Mouse (Mus musculus): ENCODE measurements around the gene Ak9. TPM values are rescaled to one million over a fixed set of nuclear protein-coding genes. Genes with fewer than 3 reads are reported as not detected.

Ak9 gene
- polyA plus RNA-seq (2015; fragmentation: Nextera tagmentation; extraction: Ambion mirVana) = not detected in 2 replicates

DNA sequence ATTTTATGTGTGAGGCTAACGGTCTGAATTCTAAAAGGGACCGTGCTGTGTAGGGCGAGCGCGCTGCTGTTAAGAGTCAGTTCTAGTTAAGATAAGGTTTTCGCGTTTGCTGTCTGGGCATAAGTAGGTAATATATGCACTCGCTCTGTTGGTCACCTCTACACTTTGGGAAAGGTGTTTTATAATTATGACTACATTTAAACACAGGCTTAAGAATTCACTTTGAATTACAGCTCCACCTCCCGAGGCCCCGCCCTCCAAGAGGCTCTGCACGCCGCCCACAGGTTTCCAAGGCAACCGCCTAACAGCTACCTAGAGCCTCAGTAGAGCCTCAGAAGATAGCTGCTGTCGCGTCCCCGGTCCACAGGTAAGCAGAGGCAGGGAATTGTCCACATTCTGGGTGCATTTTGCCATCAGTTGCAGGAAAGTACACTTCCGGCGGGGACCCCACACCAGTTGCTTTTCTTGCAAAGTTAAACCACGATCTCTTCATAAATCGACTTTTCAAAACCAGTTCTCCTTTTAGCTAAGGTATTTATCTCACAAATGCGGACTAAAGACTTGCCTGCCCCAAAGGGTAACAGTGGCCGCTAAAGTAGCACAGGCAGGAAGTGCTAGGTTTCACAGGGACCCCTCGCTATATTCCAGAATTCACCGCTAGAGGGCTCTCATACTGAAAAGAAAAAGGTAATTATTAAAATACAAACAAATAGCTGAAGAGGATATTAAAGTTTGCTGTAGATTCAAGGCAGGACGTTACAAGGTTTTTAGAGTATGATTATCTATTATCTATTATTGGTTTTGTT, at the start of gene Ak9:
Ak9 (plus strand) TSS at position 342 of the 806 bp plus-strand sequence.
- TF ChIP-seq CTCF (IDR thresholded peaks at IDR 0.05; ENCODE audit: low read depth) = peak; percentile 75
- no peak for TF ChIP-seq EP300 (IDR thresholded peaks at IDR 0.05; ENCODE audit: low read depth)
- Histone ChIP-seq H3K9me3 (ENCODE audit: low read length) (no peaks in the 10 kb centered on the region), H3K27me3 (ENCODE audit: insufficient read depth, low read length) (no peaks in the 10 kb centered on the region), H3K4me1 (ENCODE audit: insufficient read depth) (peaks cover 9% of the 10 kb centered on the region), H3K27ac (ENCODE audit: low read depth) (peak within 1 kb of the TSS; percentile 90), H3K36me3 (replicated peaks; ENCODE audit: insufficient read depth, low read length) (no peaks in the 10 kb centered on the region), H3K4me2 (ENCODE audit: low read depth, low read length) (peak within 1 kb of the TSS; percentile 99), H3K9ac (replicated peaks) (peak within 1 kb of the TSS; percentile 93), H3K4me3 (ENCODE audit: low read depth, low read length) (peak within 1 kb of the TSS; percentile 97)
- peak; percentile 92 for DNase-seq
- peak; percentile 81 for ATAC-seq
- under 1% methylated on average over 25 of the region's 25 CpGs for WGBS (ENCODE audit: insufficient replicate concordance)

GRCm38 (mm10) chr10:41260243-41261006, 43.4 kb upstream of the Ak9 start:
- Histone ChIP-seq H3K27me3 (ENCODE audit: insufficient read depth, low read length) (no peaks in the 10 kb centered on the region), H3K4me3 (ENCODE audit: low read depth, low read length) (no peak overlapping the region), H3K9me3 (ENCODE audit: low read length) (no peaks in the 10 kb centered on the region), H3K27ac (ENCODE audit: low read depth) (no peak overlapping the region), H3K9ac (replicated peaks) (no peak overlapping the region), H3K36me3 (replicated peaks; ENCODE audit: insufficient read depth, low read length) (peaks cover 4% of the 10 kb centered on the region; the same call in 1 of the 2 replicates), H3K4me2 (ENCODE audit: low read depth, low read length) (no peak overlapping the region), H3K4me1 (ENCODE audit: insufficient read depth) (0 out of 2 replicates have a peak, but pooled peaks cover 7% of the 10 kb centered on the region)
- TF ChIP-seq EP300 (IDR thresholded peaks at IDR 0.05; ENCODE audit: low read depth) = no peak
- no peak for TF ChIP-seq CTCF (IDR thresholded peaks at IDR 0.05; ENCODE audit: low read depth)
- ATAC-seq (0 out of 2 replicates have a peak, but pooled peaks have one; percentile 13), DNase-seq (no peak)
- 55% methylated on average over 8 of the region's 8 CpGs for WGBS (ENCODE audit: insufficient replicate concordance)

GRCm38 (mm10) chr10:41261218-41261617, 42.6 kb upstream of the Ak9 start:
- 34% methylated on average over 1 of the region's 1 CpGs for WGBS (ENCODE audit: insufficient replicate concordance)
- H3K9ac ChIP-seq (replicated peaks) = 0 out of 2 replicates have a peak overlapping the region, but pooled peaks have one; percentile 12
- no peak overlapping the region for H3K4me2 ChIP-seq (ENCODE audit: low read depth, low read length)
- no peaks in the 10 kb centered on the region for H3K27me3 ChIP-seq (ENCODE audit: insufficient read depth, low read length)
- H3K27ac ChIP-seq (ENCODE audit: low read depth) = peak overlapping the region; percentile 61; the same call in 1 of the 2 replicates
- H3K4me1 ChIP-seq (ENCODE audit: insufficient read depth) = 0 out of 2 replicates have a peak, but pooled peaks cover 7% of the 10 kb centered on the region
- DNase-seq (no peak), ATAC-seq (no peak)
- H3K36me3 ChIP-seq (replicated peaks; ENCODE audit: insufficient read depth, low read length) = peaks cover 4% of the 10 kb centered on the region; the same call in 1 of the 2 replicates
- no peaks in the 10 kb centered on the region for H3K9me3 ChIP-seq (ENCODE audit: low read length)
- TF ChIP-seq CTCF (IDR thresholded peaks at IDR 0.05; ENCODE audit: low read depth) (no peak), EP300 (IDR thresholded peaks at IDR 0.05; ENCODE audit: low read depth) (no peak)
- H3K4me3 ChIP-seq (ENCODE audit: low read depth, low read length) = no peak overlapping the region

DNA sequence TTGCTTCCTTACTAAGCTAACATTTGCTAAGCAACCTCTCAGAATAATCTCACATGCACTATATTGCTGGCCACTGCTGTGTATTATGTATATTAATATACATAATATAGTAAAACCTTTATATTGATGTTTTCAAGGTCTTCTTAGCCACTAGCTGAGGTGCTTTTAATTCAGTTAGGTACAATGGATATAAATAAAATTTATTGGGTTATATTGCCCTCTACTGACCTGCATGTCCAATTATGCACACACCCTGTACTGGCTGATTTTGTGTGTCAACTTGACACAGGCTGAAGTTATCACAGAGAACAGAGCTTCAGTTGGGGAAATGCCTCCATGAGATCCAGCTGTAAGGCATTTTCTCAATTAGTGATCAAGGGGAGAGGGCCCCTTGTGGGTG, 41.9 kb upstream of the Ak9 start:
- H3K27ac ChIP-seq (ENCODE audit: low read depth) = 0 out of 2 replicates have a peak overlapping the region, but pooled peaks have one; percentile 61
- no peak overlapping the region for H3K4me2 ChIP-seq (ENCODE audit: low read depth, low read length)
- no peaks in the 10 kb centered on the region for H3K27me3 ChIP-seq (ENCODE audit: insufficient read depth, low read length)
- TF ChIP-seq CTCF (IDR thresholded peaks at IDR 0.05; ENCODE audit: low read depth) (peak; percentile 56), EP300 (IDR thresholded peaks at IDR 0.05; ENCODE audit: low read depth) (peak; percentile 64)
- no peak for DNase-seq
- 0 out of 2 replicates have a peak, but pooled peaks cover 7% of the 10 kb centered on the region for H3K4me1 ChIP-seq (ENCODE audit: insufficient read depth)
- ATAC-seq = peak; percentile 84
- peaks cover 4% of the 10 kb centered on the region; the same call in 1 of the 2 replicates for H3K36me3 ChIP-seq (replicated peaks; ENCODE audit: insufficient read depth, low read length)
- H3K9me3 ChIP-seq (ENCODE audit: low read length) = no peaks in the 10 kb centered on the region
- no peak overlapping the region for H3K4me3 ChIP-seq (ENCODE audit: low read depth, low read length)
- H3K9ac ChIP-seq (replicated peaks) = no peak overlapping the region

DNA sequence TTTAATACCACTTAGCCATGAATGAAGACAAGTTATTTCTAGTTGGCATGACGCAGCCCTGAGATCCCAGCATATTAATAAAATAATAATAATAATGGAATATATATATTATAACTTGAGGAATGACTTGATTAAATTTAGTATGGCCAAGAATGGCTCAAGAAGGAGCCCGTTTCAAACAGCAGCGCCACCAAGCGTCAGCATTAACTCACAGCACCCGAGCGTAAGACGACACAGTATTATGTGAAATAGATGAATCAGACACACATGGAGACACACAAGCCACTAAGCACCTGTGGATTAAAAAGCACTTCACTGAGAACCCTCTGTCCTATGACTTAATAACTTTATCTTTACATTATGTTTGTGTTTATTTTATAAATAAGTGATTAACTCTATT, 31.9 kb upstream of the Ak9 start:
- no peaks in the 10 kb centered on the region for H3K4me1 ChIP-seq (ENCODE audit: insufficient read depth)
- no peak overlapping the region for H3K9ac ChIP-seq (replicated peaks)
- no peak for ATAC-seq
- H3K4me2 ChIP-seq (ENCODE audit: low read depth, low read length) = no peak overlapping the region
- no peak overlapping the region for H3K4me3 ChIP-seq (ENCODE audit: low read depth, low read length)
- peak; percentile 49 for DNase-seq
- WGBS (ENCODE audit: insufficient replicate concordance) = 59% methylated on average over 7 of the region's 7 CpGs
- H3K36me3 ChIP-seq (replicated peaks; ENCODE audit: insufficient read depth, low read length) = peaks cover 4% of the 10 kb centered on the region
- TF ChIP-seq CTCF (IDR thresholded peaks at IDR 0.05; ENCODE audit: low read depth) = peak; percentile 63
- no peak for TF ChIP-seq EP300 (IDR thresholded peaks at IDR 0.05; ENCODE audit: low read depth)
- H3K27ac ChIP-seq (ENCODE audit: low read depth) = no peak overlapping the region
- no peaks in the 10 kb centered on the region for H3K9me3 ChIP-seq (ENCODE audit: low read length)
- H3K27me3 ChIP-seq (ENCODE audit: insufficient read depth, low read length) = no peaks in the 10 kb centered on the region

DNA sequence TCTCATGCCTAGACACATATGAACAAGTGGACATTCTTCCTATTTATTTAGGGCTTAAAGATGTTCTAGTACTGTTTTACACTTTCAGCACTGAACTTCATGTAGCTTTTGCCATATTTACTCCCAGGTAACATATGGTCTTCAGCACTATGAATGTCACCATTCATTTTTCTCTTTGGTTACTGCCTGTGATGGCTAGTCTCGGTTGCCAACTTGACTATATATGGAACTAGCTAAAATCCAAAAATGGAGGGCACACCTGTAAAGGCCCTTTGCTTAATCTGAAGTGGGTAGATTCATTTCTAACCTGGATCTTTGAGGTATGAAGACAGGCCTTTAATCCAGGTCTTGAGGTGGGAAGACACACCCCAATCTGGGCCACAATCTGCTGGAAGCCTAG, 28.9 kb upstream of the Ak9 start:
- WGBS (ENCODE audit: insufficient replicate concordance) = 88% methylated on average over 1 of the region's 1 CpGs
- ATAC-seq (no peak), DNase-seq (no peak)
- no peaks in the 10 kb centered on the region for H3K9me3 ChIP-seq (ENCODE audit: low read length)
- H3K4me2 ChIP-seq (ENCODE audit: low read depth, low read length) = no peak overlapping the region
- no peak overlapping the region for H3K27ac ChIP-seq (ENCODE audit: low read depth)
- no peak overlapping the region for H3K4me3 ChIP-seq (ENCODE audit: low read depth, low read length)
- H3K9ac ChIP-seq (replicated peaks) = no peak overlapping the region
- no peaks in the 10 kb centered on the region for H3K4me1 ChIP-seq (ENCODE audit: insufficient read depth)
- no peaks in the 10 kb centered on the region for H3K27me3 ChIP-seq (ENCODE audit: insufficient read depth, low read length)
- TF ChIP-seq EP300 (IDR thresholded peaks at IDR 0.05; ENCODE audit: low read depth) (no peak), CTCF (IDR thresholded peaks at IDR 0.05; ENCODE audit: low read depth) (no peak)
- peaks cover 8% of the 10 kb centered on the region for H3K36me3 ChIP-seq (replicated peaks; ENCODE audit: insufficient read depth, low read length)
